Mouse (Mus musculus): ENCODE data around the gene Neb. TPM values are rescaled to one million over a fixed set of nuclear protein-coding genes. Genes with fewer than 3 reads are reported as not detected.

Gene Neb
- polyA plus RNA-seq, 1 experiment from 2014 or later = 4.9 TPM

DNA sequence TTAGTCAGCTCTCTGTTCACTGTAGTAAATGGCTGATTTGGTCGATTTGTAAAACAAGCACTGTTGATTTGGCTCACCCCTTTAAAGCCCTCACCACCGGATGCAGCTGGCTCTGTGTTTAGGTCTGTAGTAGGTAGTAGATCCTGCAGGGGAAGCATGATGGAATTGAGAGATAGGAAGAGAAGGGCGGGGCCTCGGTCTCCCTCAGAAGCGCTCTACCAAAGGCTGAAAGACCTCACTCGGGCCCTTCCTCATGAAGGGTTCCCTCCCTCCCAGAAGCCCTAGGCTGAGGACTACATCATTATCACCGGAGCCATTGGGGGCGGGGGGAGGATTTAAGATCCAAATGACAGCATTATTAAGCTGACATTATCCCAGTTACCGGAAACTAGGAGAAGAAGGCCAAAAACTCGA lies 581 bp upstream of the Neb start:
- Histone ChIP-seq H3K9me3 (ENCODE audit: low read length) (no peaks in the 10 kb centered on the region), H3K4me3 (ENCODE audit: low read length) (no peak overlapping the region), H3K9ac (replicated peaks; ENCODE audit: low read length) (no peak overlapping the region), H3K36me3 (ENCODE audit: insufficient read depth, low read length) (no peaks in the 10 kb centered on the region), H3K27ac (ENCODE audit: low read length) (no peak overlapping the region), H3K27me3 (ENCODE audit: insufficient read depth, low read length) (no peaks in the 10 kb centered on the region), H3K4me1 (ENCODE audit: insufficient read depth, low read length) (no peaks in the 10 kb centered on the region), H3K4me2 (replicated peaks; ENCODE audit: low read depth, low read length) (no peak overlapping the region)
- no peak for ATAC-seq (ENCODE audit: low FRiP score, low TSS enrichment)
- 70% methylated on average over 10 of the region's 10 CpGs for WGBS

- no peak for ATAC-seq (ENCODE audit: low FRiP score, low TSS enrichment)
- no peaks in the 10 kb centered on the region for H3K9me3 ChIP-seq (ENCODE audit: low read length)
- no peak overlapping the region for H3K27ac ChIP-seq (ENCODE audit: low read length)
- no peaks in the 10 kb centered on the region for H3K4me1 ChIP-seq (ENCODE audit: insufficient read depth, low read length)
- no peak overlapping the region for H3K9ac ChIP-seq (replicated peaks; ENCODE audit: low read length)
- H3K4me3 ChIP-seq (ENCODE audit: low read length) = no peak overlapping the region
- WGBS = 62% methylated on average over 13 of the region's 13 CpGs
- H3K36me3 ChIP-seq (ENCODE audit: insufficient read depth, low read length) = no peaks in the 10 kb centered on the region
- no peak overlapping the region for H3K4me2 ChIP-seq (replicated peaks; ENCODE audit: low read depth, low read length)
- no peaks in the 10 kb centered on the region for H3K27me3 ChIP-seq (ENCODE audit: insufficient read depth, low read length)
These were observed 397 bp downstream of the Neb start for GRCm38 (mm10) chr2:52377706-52378447.

- no peak overlapping the region for H3K27ac ChIP-seq (ENCODE audit: low read length)
- no peak overlapping the region for H3K9ac ChIP-seq (replicated peaks; ENCODE audit: low read length)
- H3K27me3 ChIP-seq (ENCODE audit: insufficient read depth, low read length) = no peaks in the 10 kb centered on the region
- H3K9me3 ChIP-seq (ENCODE audit: low read length) = no peaks in the 10 kb centered on the region
- no peaks in the 10 kb centered on the region for H3K4me1 ChIP-seq (ENCODE audit: insufficient read depth, low read length)
- no peaks in the 10 kb centered on the region for H3K36me3 ChIP-seq (ENCODE audit: insufficient read depth, low read length)
- no peak overlapping the region for H3K4me3 ChIP-seq (ENCODE audit: low read length)
- H3K4me2 ChIP-seq (replicated peaks; ENCODE audit: low read depth, low read length) = no peak overlapping the region
- WGBS = 88% methylated on average over 6 of the region's 6 CpGs
- ATAC-seq (ENCODE audit: low FRiP score, low TSS enrichment) = no peak
These were observed 3.6 kb downstream of the Neb start for GRCm38 (mm10) chr2:52374706-52375105.

DNA sequence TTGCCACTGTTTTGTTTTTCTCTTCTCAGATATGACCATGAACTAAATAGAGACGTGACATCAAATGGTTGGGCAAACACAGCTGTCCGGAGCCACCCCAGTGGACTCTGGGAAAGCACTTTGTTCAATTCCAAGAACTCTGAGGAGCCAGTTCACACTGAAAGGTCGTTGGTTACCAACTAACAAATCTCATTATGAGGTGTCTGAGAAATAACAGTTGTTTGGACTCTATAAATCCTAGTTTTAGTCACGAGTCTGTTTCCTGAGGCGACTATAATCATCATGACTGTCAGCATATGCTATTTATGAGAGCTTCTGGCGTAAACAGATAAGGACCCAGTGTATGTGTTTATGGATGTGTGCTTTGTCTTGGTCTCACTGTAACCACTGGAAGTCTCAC lies 5.8 kb downstream of the Neb start:
- Histone ChIP-seq H3K36me3 (ENCODE audit: insufficient read depth, low read length) (no peaks in the 10 kb centered on the region), H3K4me1 (ENCODE audit: insufficient read depth, low read length) (no peaks in the 10 kb centered on the region), H3K4me2 (replicated peaks; ENCODE audit: low read depth, low read length) (no peak overlapping the region), H3K9me3 (ENCODE audit: low read length) (no peaks in the 10 kb centered on the region), H3K4me3 (ENCODE audit: low read length) (no peak overlapping the region), H3K9ac (replicated peaks; ENCODE audit: low read length) (no peak overlapping the region), H3K27ac (ENCODE audit: low read length) (no peak overlapping the region), H3K27me3 (ENCODE audit: insufficient read depth, low read length) (no peaks in the 10 kb centered on the region)
- 0 out of 2 replicates have a peak, but pooled peaks have one; percentile 31 for ATAC-seq (ENCODE audit: low FRiP score, low TSS enrichment)
- 44% methylated on average over 6 of the region's 6 CpGs for WGBS

GRCm38 (mm10) chr2:52372080-52372479 lies 6.2 kb downstream of the Neb start:
- no peaks in the 10 kb centered on the region for H3K27me3 ChIP-seq (ENCODE audit: insufficient read depth, low read length)
- no peak for ATAC-seq (ENCODE audit: low FRiP score, low TSS enrichment)
- no peaks in the 10 kb centered on the region for H3K4me1 ChIP-seq (ENCODE audit: insufficient read depth, low read length)
- H3K4me2 ChIP-seq (replicated peaks; ENCODE audit: low read depth, low read length) = no peak overlapping the region
- no peak overlapping the region for H3K27ac ChIP-seq (ENCODE audit: low read length)
- WGBS = 43% methylated on average over 4 of the region's 4 CpGs
- no peaks in the 10 kb centered on the region for H3K9me3 ChIP-seq (ENCODE audit: low read length)
- H3K36me3 ChIP-seq (ENCODE audit: insufficient read depth, low read length) = no peaks in the 10 kb centered on the region
- no peak overlapping the region for H3K4me3 ChIP-seq (ENCODE audit: low read length)
- H3K9ac ChIP-seq (replicated peaks; ENCODE audit: low read length) = no peak overlapping the region

DNA sequence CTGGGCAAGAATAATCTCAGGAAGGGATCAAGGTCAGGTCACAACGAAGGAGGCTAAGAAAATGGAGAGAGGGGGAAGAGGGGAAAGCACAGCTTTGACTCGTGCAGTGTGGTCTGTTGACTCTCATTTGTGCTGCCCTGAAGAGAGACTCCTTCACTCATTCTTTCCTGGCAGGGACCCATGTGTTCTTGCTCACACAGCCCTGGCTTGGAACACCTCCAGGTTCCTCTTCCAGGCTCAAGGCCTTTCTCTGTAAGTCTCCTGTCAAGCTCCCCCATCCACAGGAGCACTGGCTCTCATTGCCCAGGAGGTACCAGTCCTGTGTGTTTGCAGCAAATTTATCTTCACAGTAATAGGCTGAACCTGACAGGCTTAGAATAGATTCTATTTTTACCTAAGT lies 7.2 kb downstream of the Neb start:
- Histone ChIP-seq H3K4me2 (replicated peaks; ENCODE audit: low read depth, low read length) (no peak overlapping the region), H3K27ac (ENCODE audit: low read length) (no peak overlapping the region), H3K4me3 (ENCODE audit: low read length) (no peak overlapping the region), H3K36me3 (ENCODE audit: insufficient read depth, low read length) (no peaks in the 10 kb centered on the region), H3K9me3 (ENCODE audit: low read length) (no peaks in the 10 kb centered on the region), H3K9ac (replicated peaks; ENCODE audit: low read length) (no peak overlapping the region), H3K4me1 (ENCODE audit: insufficient read depth, low read length) (no peaks in the 10 kb centered on the region), H3K27me3 (ENCODE audit: insufficient read depth, low read length) (no peaks in the 10 kb centered on the region)
- no peak for ATAC-seq (ENCODE audit: low FRiP score, low TSS enrichment)
- WGBS = 26% methylated on average over 2 of the region's 2 CpGs

DNA sequence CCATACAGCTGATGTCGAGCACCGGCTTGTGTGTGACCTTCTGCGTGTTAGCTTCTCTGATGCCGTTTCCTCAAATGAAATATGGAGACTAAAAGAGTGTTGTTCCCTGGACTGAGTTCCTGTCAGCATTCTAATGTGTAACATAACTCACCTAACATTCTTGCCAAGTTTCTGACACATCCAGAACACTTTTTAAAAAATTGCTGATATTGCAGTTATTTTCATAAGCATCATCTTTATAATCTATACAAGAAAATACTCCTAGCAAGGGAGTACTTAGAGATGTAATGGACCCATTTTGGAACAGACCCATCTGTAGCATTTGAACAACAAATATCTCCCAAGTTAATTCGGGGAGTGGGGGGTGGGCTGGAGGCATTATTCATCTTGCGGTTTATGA lies 8.7 kb downstream of the Neb start:
- Histone ChIP-seq H3K36me3 (ENCODE audit: insufficient read depth, low read length) (no peaks in the 10 kb centered on the region), H3K27ac (ENCODE audit: low read length) (no peak overlapping the region), H3K27me3 (ENCODE audit: insufficient read depth, low read length) (no peaks in the 10 kb centered on the region), H3K9me3 (ENCODE audit: low read length) (no peaks in the 10 kb centered on the region), H3K4me2 (replicated peaks; ENCODE audit: low read depth, low read length) (no peak overlapping the region), H3K9ac (replicated peaks; ENCODE audit: low read length) (no peak overlapping the region), H3K4me3 (ENCODE audit: low read length) (no peak overlapping the region), H3K4me1 (ENCODE audit: insufficient read depth, low read length) (no peaks in the 10 kb centered on the region)
- WGBS = 70% methylated on average over 6 of the region's 6 CpGs
- no peak for ATAC-seq (ENCODE audit: low FRiP score, low TSS enrichment)

DNA sequence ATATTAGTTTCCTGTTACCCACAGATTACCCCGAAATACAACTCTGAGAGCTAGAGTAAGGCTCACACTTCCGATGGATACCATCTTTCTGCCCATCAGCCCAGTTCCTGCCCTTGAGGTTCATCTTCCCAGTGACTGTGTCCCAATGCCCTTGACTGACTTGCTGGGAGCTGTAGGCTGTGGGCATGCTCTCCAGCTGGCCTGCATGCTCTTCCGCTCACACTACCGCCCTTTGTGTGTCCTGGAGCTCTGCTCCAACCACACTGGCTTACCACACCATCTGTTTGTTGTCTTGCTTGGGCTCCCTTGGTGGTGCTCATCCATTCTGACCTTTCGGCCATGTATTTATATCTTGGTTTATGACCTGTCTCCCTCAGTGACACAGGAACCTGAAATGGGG lies 10.6 kb downstream of the Neb start:
- Histone ChIP-seq H3K4me2 (replicated peaks; ENCODE audit: low read depth, low read length) (no peak overlapping the region), H3K27me3 (ENCODE audit: insufficient read depth, low read length) (no peaks in the 10 kb centered on the region), H3K4me3 (ENCODE audit: low read length) (no peak overlapping the region), H3K36me3 (ENCODE audit: insufficient read depth, low read length) (no peaks in the 10 kb centered on the region), H3K4me1 (ENCODE audit: insufficient read depth, low read length) (no peaks in the 10 kb centered on the region), H3K9me3 (ENCODE audit: low read length) (no peaks in the 10 kb centered on the region), H3K27ac (ENCODE audit: low read length) (no peak overlapping the region), H3K9ac (replicated peaks; ENCODE audit: low read length) (no peak overlapping the region)
- 77% methylated on average over 5 of the region's 5 CpGs for WGBS
- 0 out of 2 replicates have a peak, but pooled peaks have one; percentile 22 for ATAC-seq (ENCODE audit: low FRiP score, low TSS enrichment)

DNA sequence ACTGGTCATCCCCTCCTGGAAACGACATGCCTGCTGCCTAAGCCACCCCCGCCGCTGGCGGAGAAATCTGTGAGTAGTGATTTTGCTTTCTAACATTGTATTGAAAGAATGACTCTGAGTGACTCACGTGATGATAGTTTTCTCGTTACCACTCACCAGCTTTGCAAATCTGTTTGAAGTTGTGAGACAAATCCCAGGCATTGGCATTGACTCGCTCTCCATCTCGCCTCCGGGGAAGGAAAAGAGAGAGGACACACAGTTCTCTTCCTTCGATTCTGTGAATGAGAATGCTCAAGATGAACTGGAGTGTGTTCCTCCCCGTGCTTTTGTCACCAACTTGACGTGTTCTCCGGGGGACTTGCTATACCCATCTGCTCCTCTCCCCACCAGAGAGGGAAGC lies 11.0 kb downstream of the Neb start:
- Histone ChIP-seq H3K27ac (ENCODE audit: low read length) (no peak overlapping the region), H3K4me1 (ENCODE audit: insufficient read depth, low read length) (no peaks in the 10 kb centered on the region), H3K4me2 (replicated peaks; ENCODE audit: low read depth, low read length) (no peak overlapping the region), H3K27me3 (ENCODE audit: insufficient read depth, low read length) (no peaks in the 10 kb centered on the region), H3K9ac (replicated peaks; ENCODE audit: low read length) (no peak overlapping the region), H3K36me3 (ENCODE audit: insufficient read depth, low read length) (no peaks in the 10 kb centered on the region), H3K9me3 (ENCODE audit: low read length) (no peaks in the 10 kb centered on the region), H3K4me3 (ENCODE audit: low read length) (no peak overlapping the region)
- WGBS = 76% methylated on average over 13 of the region's 13 CpGs
- no peak for ATAC-seq (ENCODE audit: low FRiP score, low TSS enrichment)

DNA sequence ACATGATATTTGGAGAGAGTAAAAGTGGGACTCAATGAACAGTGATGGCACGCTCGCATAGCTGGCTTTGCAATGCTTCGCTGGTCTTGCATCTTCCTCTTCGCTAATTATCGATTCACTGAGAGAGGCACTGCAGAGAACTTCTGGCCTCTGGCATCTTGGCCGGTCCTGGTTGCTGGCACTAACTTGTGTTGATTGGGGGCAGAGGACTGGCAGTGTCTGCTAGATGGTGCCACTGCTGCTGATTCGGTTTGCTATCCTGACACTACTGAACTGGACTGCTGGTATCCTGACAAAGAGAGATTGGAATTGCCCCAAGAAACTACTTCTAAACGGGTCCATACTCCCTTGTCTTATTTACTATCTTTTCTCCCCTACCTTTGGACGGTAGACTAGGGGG lies 17.2 kb downstream of the Neb start:
- no peak for ATAC-seq (ENCODE audit: low FRiP score, low TSS enrichment)
- H3K4me2 ChIP-seq (replicated peaks; ENCODE audit: low read depth, low read length) = no peak overlapping the region
- no peak overlapping the region for H3K27ac ChIP-seq (ENCODE audit: low read length)
- no peaks in the 10 kb centered on the region for H3K36me3 ChIP-seq (ENCODE audit: insufficient read depth, low read length)
- no peak overlapping the region for H3K4me3 ChIP-seq (ENCODE audit: low read length)
- H3K27me3 ChIP-seq (ENCODE audit: insufficient read depth, low read length) = no peaks in the 10 kb centered on the region
- no peaks in the 10 kb centered on the region for H3K4me1 ChIP-seq (ENCODE audit: insufficient read depth, low read length)
- 87% methylated on average over 9 of the region's 9 CpGs for WGBS
- H3K9ac ChIP-seq (replicated peaks; ENCODE audit: low read length) = no peak overlapping the region
- H3K9me3 ChIP-seq (ENCODE audit: low read length) = no peaks in the 10 kb centered on the region

All from kidney, embryonic 16.5 days (tissue).